Mouse (Mus musculus): ENCODE measurements at regions not wholly inside any gene's neighbourhood (a gene's known extent, or its start where the extent isn't known, plus 50 kb on each side); places are given as distances from the start of the nearest gene placed in this dataset.
"Not testable (repeated sequence)": the region's sequence is repeated elsewhere in the genome, so short reads cannot be mapped to it uniquely, and the experiment has no call there.

GRCm38 (mm10) chrX:127484659-127485058 lies 90.6 kb downstream of the 4921511C20Rik start:
- Histone ChIP-seq H3K27ac (replicated peaks; ENCODE audit: low read depth, low read length) (no peak overlapping the region), H3K4me1 (ENCODE audit: control insufficient read depth, insufficient read depth, low read length) (no peaks in the 10 kb centered on the region), H3K9me3 (replicated peaks; ENCODE audit: control insufficient read depth, low read length) (no peaks in the 10 kb centered on the region), H3K9ac (replicated peaks; ENCODE audit: low read length) (no peak overlapping the region), H3K36me3 (replicated peaks; ENCODE audit: control insufficient read depth, insufficient read depth, low read depth, low read length) (no peaks in the 10 kb centered on the region), H3K4me2 (ENCODE audit: low read depth, low read length) (no peak overlapping the region), H3K27me3 (ENCODE audit: control insufficient read depth, insufficient read depth, low read length) (no peaks in the 10 kb centered on the region), H3K4me3 (ENCODE audit: low read depth, low read length) (no peak overlapping the region)
- ATAC-seq (replicated peaks; ENCODE audit: insufficient number of reproducible peaks, low FRiP score, low TSS enrichment, low read depth) (no peak), DNase-seq (ENCODE audit: low spot score) (peak; percentile 7)

DNA sequence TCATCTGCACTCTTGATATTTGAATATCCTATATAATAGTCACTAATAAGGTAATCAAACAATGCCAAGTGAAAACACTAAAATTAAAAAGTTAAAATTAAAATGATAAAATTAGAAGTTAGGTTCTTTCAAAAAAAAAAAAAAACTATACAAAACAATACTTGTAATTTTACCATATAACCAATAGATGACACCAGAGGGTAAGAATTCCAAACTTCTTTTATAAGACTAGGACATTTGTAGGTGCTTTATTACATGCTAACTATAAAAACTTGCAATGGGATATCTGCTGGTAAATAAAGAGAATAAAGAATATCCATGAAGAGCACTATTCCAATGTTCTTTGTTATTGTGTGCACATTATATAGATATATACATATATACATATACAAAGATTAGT lies 125.0 kb downstream of the 4921511C20Rik start:
- DNase-seq (ENCODE audit: low spot score) (no peak), ATAC-seq (replicated peaks; ENCODE audit: insufficient number of reproducible peaks, low FRiP score, low TSS enrichment, low read depth) (no peak)
- H3K4me1 ChIP-seq (ENCODE audit: control insufficient read depth, insufficient read depth, low read length), result no peaks in the 10 kb centered on the region
- no peaks in the 10 kb centered on the region for H3K36me3 ChIP-seq (replicated peaks; ENCODE audit: control insufficient read depth, insufficient read depth, low read depth, low read length)
- H3K27ac ChIP-seq (replicated peaks; ENCODE audit: low read depth, low read length), result no peak overlapping the region
- H3K9me3 ChIP-seq (replicated peaks; ENCODE audit: control insufficient read depth, low read length), result no peaks in the 10 kb centered on the region
- H3K4me3 ChIP-seq (ENCODE audit: low read depth, low read length), result no peak overlapping the region
- no peaks in the 10 kb centered on the region for H3K27me3 ChIP-seq (ENCODE audit: control insufficient read depth, insufficient read depth, low read length)
- no peak overlapping the region for H3K4me2 ChIP-seq (ENCODE audit: low read depth, low read length)
- H3K9ac ChIP-seq (replicated peaks; ENCODE audit: low read length), result no peak overlapping the region

GRCm38 (mm10) chrX:127524543-127524942 lies 130.4 kb downstream of the 4921511C20Rik start:
- H3K27ac ChIP-seq (replicated peaks; ENCODE audit: low read depth, low read length); H3K27me3 ChIP-seq (ENCODE audit: control insufficient read depth, insufficient read depth, low read length); H3K4me3 ChIP-seq (ENCODE audit: low read depth, low read length); DNase-seq (ENCODE audit: low spot score); H3K4me1 ChIP-seq (ENCODE audit: control insufficient read depth, insufficient read depth, low read length); H3K4me2 ChIP-seq (ENCODE audit: low read depth, low read length); ATAC-seq (replicated peaks; ENCODE audit: insufficient number of reproducible peaks, low FRiP score, low TSS enrichment, low read depth); H3K9me3 ChIP-seq (replicated peaks; ENCODE audit: control insufficient read depth, low read length); H3K9ac ChIP-seq (replicated peaks; ENCODE audit: low read length); H3K36me3 ChIP-seq (replicated peaks; ENCODE audit: control insufficient read depth, insufficient read depth, low read depth, low read length): not testable (repeated sequence)
- 89% methylated on average over 1 of the region's 1 CpGs for WGBS

DNA sequence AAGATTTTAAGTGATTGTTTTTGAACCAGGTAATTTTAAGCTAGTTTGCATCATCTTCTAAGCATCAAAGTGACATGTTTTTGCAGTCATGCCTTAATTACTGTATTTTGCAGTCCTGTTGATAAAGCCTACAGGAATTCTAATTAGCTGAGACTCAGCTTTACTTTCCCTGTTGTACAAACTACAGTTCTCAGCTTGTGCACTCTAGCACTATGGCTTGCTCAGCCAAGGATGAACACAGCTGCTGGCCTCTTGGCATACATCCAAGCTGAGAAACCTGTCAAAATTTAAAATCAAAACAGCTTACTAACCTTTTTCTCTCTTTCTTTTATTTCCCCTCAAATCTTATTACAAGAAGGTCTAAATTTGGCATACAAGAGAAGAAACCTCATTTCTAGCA lies 159.9 kb downstream of the 4921511C20Rik start:
- no peaks in the 10 kb centered on the region for H3K27me3 ChIP-seq (ENCODE audit: control insufficient read depth, insufficient read depth, low read length)
- no peak for ATAC-seq (replicated peaks; ENCODE audit: insufficient number of reproducible peaks, low FRiP score, low TSS enrichment, low read depth)

More for the DNA sequence above, 159.9 kb downstream of the 4921511C20Rik start:
- no peaks in the 10 kb centered on the region for H3K9me3 ChIP-seq (replicated peaks; ENCODE audit: control insufficient read depth, low read length)
- no peak overlapping the region for H3K4me3 ChIP-seq (ENCODE audit: low read depth, low read length)
- DNase-seq (ENCODE audit: low spot score), result no peak
- no peaks in the 10 kb centered on the region for H3K36me3 ChIP-seq (replicated peaks; ENCODE audit: control insufficient read depth, insufficient read depth, low read depth, low read length)
- H3K9ac ChIP-seq (replicated peaks; ENCODE audit: low read length), result no peak overlapping the region
- H3K27ac ChIP-seq (replicated peaks; ENCODE audit: low read depth, low read length), result no peak overlapping the region
- no peak overlapping the region for H3K4me2 ChIP-seq (ENCODE audit: low read depth, low read length)
- H3K4me1 ChIP-seq (ENCODE audit: control insufficient read depth, insufficient read depth, low read length), result no peaks in the 10 kb centered on the region

Measured in embryonic facial prominence, embryonic 11.5 days (tissue).